Mouse (Mus musculus) layer of hippocampus, postnatal 14 days (tissue): ENCODE data around the gene G3bp2. TPM values are rescaled to one million over a fixed set of nuclear protein-coding genes. Genes with fewer than 3 reads are reported as not detected.

Source experiments
- DNase-seq, 2 experiments: peaks; one replicate each; pipeline ENCODE4 v3.0.0; 2021 to 2022; ENCODE audit warnings: low spot score in 2 of 2, mixed read lengths in 1 of 2
- total RNA-seq, 2 experiments: library from RNA; stranded (reverse); gene quantifications; 2 replicates each; pipeline ENCODE4 v1.2.3; 2021

The G3bp2 gene
- total RNA-seq, 2 experiments from 2014 or later = 178 to 188 TPM

GRCm38 (mm10) chr5:92103062-92103461 is 19.5 kb upstream of the G3bp2 start:
- no peak for DNase-seq

GRCm38 (mm10) chr5:92101601-92102000 is 18.1 kb upstream of the G3bp2 start:
- DNase-seq = no peak

GRCm38 (mm10) chr5:92098351-92099109 is 15.0 kb upstream of the G3bp2 start:
- no peak for DNase-seq

- DNase-seq = no peak
Observed at GRCm38 (mm10) chr5:92097779-92098178, 14.3 kb upstream of the G3bp2 start.

- no peak for DNase-seq
Observed at GRCm38 (mm10) chr5:92096786-92097185, 13.3 kb upstream of the G3bp2 start.

- DNase-seq = no peak
Observed at GRCm38 (mm10) chr5:92094062-92094415, 10.5 kb upstream of the G3bp2 start.

GRCm38 (mm10) chr5:92093263-92094061 is 9.9 kb upstream of the G3bp2 start:
- no peak for DNase-seq

- no peak for DNase-seq
Observed at GRCm38 (mm10) chr5:92087469-92087868, 4.0 kb upstream of the G3bp2 start.

- no peak for DNase-seq
Observed at GRCm38 (mm10) chr5:92085821-92086550, 2.5 kb upstream of the G3bp2 start.

- DNase-seq = no peak
Observed at GRCm38 (mm10) chr5:92085246-92085645, 1.7 kb upstream of the G3bp2 start.

- DNase-seq = peak; percentile 61 to 74
Observed at GRCm38 (mm10) chr5:92082821-92083401, 608 bp downstream of the G3bp2 start.

- no peak for DNase-seq
Observed at GRCm38 (mm10) chr5:92081326-92081725, 2.2 kb downstream of the G3bp2 start.

- no peak for DNase-seq
Observed at GRCm38 (mm10) chr5:92080400-92080799, 3.1 kb downstream of the G3bp2 start.

- DNase-seq = no peak
Observed at GRCm38 (mm10) chr5:92079304-92079703, 4.2 kb downstream of the G3bp2 start.

- DNase-seq = no peak
Observed at GRCm38 (mm10) chr5:92078751-92079150, 4.8 kb downstream of the G3bp2 start.

GRCm38 (mm10) chr5:92076273-92076672 is 7.2 kb downstream of the G3bp2 start:
- no peak for DNase-seq

- DNase-seq = no peak
Observed at GRCm38 (mm10) chr5:92074061-92074460, 9.5 kb downstream of the G3bp2 start.

GRCm38 (mm10) chr5:92063192-92063591 is 20.3 kb downstream of the G3bp2 start:
- DNase-seq = no peak

GRCm38 (mm10) chr5:92052866-92053265 is 30.7 kb downstream of the G3bp2 start:
- no peak for DNase-seq

GRCm38 (mm10) chr5:92050419-92050818 is 33.1 kb downstream of the G3bp2 start:
- no peak for DNase-seq

GRCm38 (mm10) chr5:92043783-92044182 is 39.7 kb downstream of the G3bp2 start, which contains the start of gene Cdkl2:
Gene Cdkl2, minus strand, starts transcription at chr5:92043883.
- no peak for DNase-seq
